Comparison of ENCODE assay signal across 25 mouse cellular contexts in the genomic region with DNA sequence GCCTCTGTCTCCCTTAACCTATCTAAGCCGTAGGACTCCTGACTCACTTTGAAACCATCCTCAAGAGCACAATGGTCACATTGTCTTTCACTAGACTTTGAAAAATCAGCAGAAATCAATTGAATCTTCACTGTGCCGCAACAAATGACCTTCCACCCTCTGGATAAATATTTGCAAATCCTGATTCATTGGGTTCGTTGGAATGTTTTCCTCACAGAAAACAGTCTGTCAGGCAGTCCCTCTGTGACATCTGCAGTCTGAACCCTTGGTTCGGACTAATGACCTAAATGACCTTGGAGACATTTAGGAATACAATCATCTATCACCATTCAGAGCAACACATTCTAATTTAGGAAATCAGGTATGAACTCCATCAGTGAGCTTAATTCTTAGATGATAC. TPM values are rescaled to one million over a fixed set of nuclear protein-coding genes. Genes with fewer than 3 reads are reported as not detected.
A peak's percentile ranks its signal among the peaks of the same experiment; 100 is the strongest.
DNase-seq lines count a peak whose midpoint lies in the region; TF ChIP-seq lines count a peak whose summit lies in the region.
"Had no signal": no experiment of that assay in that cellular context is flagged by ENCODE, and none has a peak within 500 bp of the region (broad histone marks: within the 10 kb centered on the region; RNA-seq: fewer than 3 reads in every experiment).

No protein-coding gene starts in this region.

- no peaks in the 10 kb centered on the region for H3K36me3 ChIP-seq in liver, adult 2 months (ENCODE audit: control insufficient read depth, insufficient read depth, low read length)
- H3K36me3 ChIP-seq: embryonic facial prominence, embryonic 13.5 days; embryonic facial prominence, embryonic 15.5 days; forebrain, embryonic 10.5 days; forebrain, embryonic 12.5 days had no signal

- no peak overlapping the region for H3K9ac ChIP-seq in liver, adult 2 months (ENCODE audit: low read depth, low read length)
- H3K9ac ChIP-seq: embryonic facial prominence, embryonic 13.5 days; embryonic facial prominence, embryonic 15.5 days; forebrain, embryonic 12.5 days had no signal

- no peak overlapping the region for H3K4me3 ChIP-seq in liver, adult 2 months (ENCODE audit: insufficient read depth, low read depth, low read length)
- H3K4me3 ChIP-seq: embryonic facial prominence, embryonic 13.5 days; embryonic facial prominence, embryonic 15.5 days; erythroblast, embryonic 14.5 days; forebrain, embryonic 10.5 days; forebrain, embryonic 12.5 days had no signal

- H3K27me3 ChIP-seq in liver, adult 2 months (ENCODE audit: control insufficient read depth, insufficient read depth, low read length): no peaks in the 10 kb centered on the region
- H3K27me3 ChIP-seq: embryonic facial prominence, embryonic 13.5 days; embryonic facial prominence, embryonic 15.5 days; forebrain, embryonic 12.5 days; Patski had no signal

- TF ChIP-seq POLR2A in liver, adult 2 months (IDR thresholded peaks at IDR 0.05; ENCODE audit: extremely low read depth, insufficient read depth, low read length): no peak

- DNase-seq in liver, adult 2 months (ENCODE audit: extremely low read depth, low read depth, low spot score): peak; percentile 96
- DNase-seq in liver: no peak
- DNase-seq in Muller cell, postnatal 12 days (ENCODE audit: inconsistent ontology term): peak; percentile 20
- peak; percentile 18 for DNase-seq in yolk sac, embryonic 10.5 days (ENCODE audit: low spot score)
- no peak for DNase-seq in cerebellum, adult 11 months
- DNase-seq: adrenal gland, adult 8-10 months; adrenal gland, postnatal 14 days; adrenal gland, postnatal 36 days; cerebellum, adult 18-20 months; cerebellum, adult 8-10 months; cerebellum, adult 9-11 months; cerebellum, postnatal 14 days; cerebellum, postnatal 36 days; embryo, embryonic 11 days had no signal

- 21% methylated on average over 4 of the region's 4 CpGs for WGBS in liver, adult 2 months

- no peak for TF ChIP-seq CTCF in liver, adult 2 months (IDR thresholded peaks at IDR 0.05; ENCODE audit: low read depth, low read length)

- peaks cover 3% of the 10 kb centered on the region for H3K79me2 ChIP-seq in liver, adult 2 months (ENCODE audit: control insufficient read depth, insufficient read depth, low read length)

- H3K4me1 ChIP-seq in liver, adult 2 months (ENCODE audit: control insufficient read depth, insufficient read depth, low read length): peaks cover 7% of the 10 kb centered on the region

- peak overlapping the region; percentile 28 for H3K27ac ChIP-seq in liver, adult 2 months (replicated peaks; ENCODE audit: insufficient read depth, low read depth, low read length)
- H3K27ac ChIP-seq: embryonic facial prominence, embryonic 13.5 days; embryonic facial prominence, embryonic 15.5 days; forebrain, embryonic 10.5 days; forebrain, embryonic 12.5 days had no signal

RNA-seq across cellular contexts. Expression of a gene that starts 4.7 kb away (rescaled TPM):
- 16.5 and 19.3 TPM in 2 replicates for total RNA-seq in liver, adult 2 months (2014; rRNA removed)
- 3.7 and 4.6 TPM in 2 replicates for polyA plus RNA-seq in liver, adult 2 months (2012; rRNA removed)

RNA-seq across cellular contexts. Expression of a gene that starts 7.9 kb away (rescaled TPM):
- total RNA-seq in liver, adult 2 months (2014; rRNA removed): 40.2 and 49.9 TPM in 2 replicates
- polyA plus RNA-seq in liver, adult 2 months (2012; rRNA removed): 16.7 and 17.7 TPM in 2 replicates
- total RNA-seq: common myeloid progenitor, adult 5-6 weeks; MEL had no signal
- polyA plus RNA-seq: activated CD4-positive, CD25-positive, alpha-beta regulatory T cell, adult 4 months; embryonic facial prominence, embryonic 11.5 days; embryonic facial prominence, embryonic 15.5 days; forebrain, embryonic 14.5 days had no signal

RNA-seq across cellular contexts. Expression of a gene that starts 51.1 kb away (rescaled TPM):
- total RNA-seq in liver, adult 2 months (2014; rRNA removed): 423 and 451 TPM in 2 replicates
- polyA plus RNA-seq in liver, adult 2 months (2012; rRNA removed): 91.1 and 95.8 TPM in 2 replicates

RNA-seq across cellular contexts. Expression of a gene that starts 51.1 kb away (rescaled TPM):
- 25.0 and 30.8 TPM in 2 replicates for total RNA-seq in liver, adult 2 months (2014; rRNA removed)
- polyA plus RNA-seq in liver, adult 2 months (2012; rRNA removed): 11.1 and 13.3 TPM in 2 replicates

Comparison
In these comparisons a context has a peak if more than half of its experiments do, and no peak if none do; other contexts are left out.
1. DNase-seq: peak in liver, adult 2 months (single experiment), Muller cell, postnatal 12 days (single experiment) and yolk sac, embryonic 10.5 days (single experiment); none in liver (single experiment) and cerebellum, adult 11 months (single experiment).